Mouse (Mus musculus) C2C12 (cell line): Measurements from ENCODE around the gene Tmem53.

Source experiments
- CEBPB ChIP-seq: IDR thresholded peaks from one replicate; pipeline ENCODE4 v1.6.1; 2011; ENCODE audit warnings: low read depth, mild to moderate bottlenecking, control low read depth, moderate library complexity
- CTCF ChIP-seq: IDR thresholded peaks from one replicate; pipeline ENCODE4 v1.5.1; 2011; ENCODE audit not compliant: control insufficient read depth, insufficient read depth, insufficient read length

- TF ChIP-seq CTCF (no peak), CEBPB (no peak)
These were observed 1.0 kb downstream of the Tmem53 start for GRCm38 (mm10) chr4:117252755-117253154.
